Mouse (Mus musculus) stomach, postnatal 0 days (tissue): Measurements from ENCODE around the gene Csrp1.

ENCODE experiments used
- CTCF ChIP-seq: IDR thresholded peaks from 2 replicates; pipeline ENCODE4 v1.5.1; 2016; ENCODE audit warnings: antibody characterized with exemption, low read depth, mild to moderate bottlenecking, moderate library complexity
- EP300 ChIP-seq: optimal IDR thresholded peaks from 2 replicates; pipeline ENCODE3; 2016; ENCODE audit warnings: antibody characterized with exemption

- TF ChIP-seq CTCF (no peak), EP300 (no peak)
Measured at GRCm38 (mm10) chr1:135776596-135776995, 56.7 kb downstream of the Csrp1 start.
